Mouse (Mus musculus) C2C12 (cell line): ENCODE data around the gene Atg3. TPM values are rescaled to one million over a fixed set of nuclear protein-coding genes. Genes with fewer than 3 reads are reported as not detected.

Experiments used
- H3K27me3 ChIP-seq: one replicate; pipeline ENCODE4 v1.6.1; 2011; ENCODE audit not compliant: control insufficient read depth, insufficient read depth, insufficient read length
- H3K36me3 ChIP-seq: one replicate; pipeline ENCODE4 v1.6.1; 2011; ENCODE audit not compliant: control insufficient read depth, insufficient read depth
- H3K4me3 ChIP-seq: one replicate; pipeline ENCODE4 v1.5.1; 2011; ENCODE audit warnings: mild to moderate bottlenecking, control low read depth; ENCODE audit not compliant: poor library complexity, insufficient read depth, severe bottlenecking
- H3K79me2 ChIP-seq: one replicate; pipeline ENCODE4 v1.6.1; 2011; ENCODE audit not compliant: control insufficient read depth, insufficient read depth
- H3K79me3 ChIP-seq: one replicate; pipeline ENCODE4 v1.6.1; 2011; ENCODE audit warnings: low read depth, control low read depth
- H3ac ChIP-seq: one replicate; pipeline ENCODE3; 2011; ENCODE audit warnings: low read depth; ENCODE audit not compliant: control insufficient read depth, insufficient read length
- CEBPB ChIP-seq: IDR thresholded peaks from one replicate; pipeline ENCODE4 v1.6.1; 2011; ENCODE audit warnings: low read depth, mild to moderate bottlenecking, control low read depth, moderate library complexity
- CTCF ChIP-seq: IDR thresholded peaks from one replicate; pipeline ENCODE4 v1.5.1; 2011; ENCODE audit not compliant: control insufficient read depth, insufficient read depth, insufficient read length
- FOSL1 ChIP-seq: IDR thresholded peaks from one replicate; pipeline ENCODE4 v1.8.0; 2011; ENCODE audit warnings: mild to moderate bottlenecking, low read length; ENCODE audit not compliant: poor library complexity, insufficient read depth, severe bottlenecking
- MAX ChIP-seq: IDR thresholded peaks from one replicate; pipeline ENCODE4 v1.6.1; 2011; ENCODE audit warnings: mild to moderate bottlenecking, control low read depth
- MYOD1 ChIP-seq: IDR thresholded peaks from one replicate; pipeline ENCODE4 v1.6.1; 2011; ENCODE audit warnings: low read depth; ENCODE audit not compliant: control insufficient read depth, insufficient read length
- MYOG ChIP-seq: IDR thresholded peaks from one replicate; pipeline ENCODE4 v1.6.1; 2011; ENCODE audit not compliant: control insufficient read depth, insufficient read length; ENCODE audit errors: extremely low read depth
- USF1 ChIP-seq: IDR thresholded peaks from one replicate; pipeline ENCODE4 v1.6.1; 2011; ENCODE audit warnings: low read depth, mild to moderate bottlenecking, control low read depth, moderate library complexity
- polyA plus RNA-seq: library from polyadenylated mRNA; unstranded; fragments of >200 nt; fragmentation: generic; extraction: Trizol; gene quantifications from one replicate; pipeline ENCODE4 v1.2.1, GENCODE M21; 2012; ENCODE audit warnings: missing spikeins

Atg3 gene
- polyA plus RNA-seq, 1 experiment: 14.1 TPM

DNA sequence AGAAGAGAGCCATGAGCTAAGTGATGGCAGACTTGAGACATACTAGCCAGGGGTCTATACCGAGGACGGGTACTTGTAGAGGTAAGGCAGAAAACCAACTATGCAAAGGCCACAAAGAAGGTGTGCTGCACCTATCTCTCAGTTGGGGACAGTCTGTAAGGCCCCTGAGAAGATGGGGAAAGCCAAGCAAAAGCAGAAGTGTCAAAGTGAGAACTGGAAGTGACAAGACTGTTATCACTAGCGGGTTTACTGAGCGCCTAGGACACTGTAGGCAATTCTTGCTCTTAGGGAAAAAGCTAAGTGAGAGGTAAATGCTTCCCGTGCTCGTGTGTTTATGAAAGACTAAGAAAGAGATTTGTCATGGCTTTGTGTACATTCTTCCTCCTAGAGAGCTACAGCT lies 13.5 kb upstream of the Atg3 start:
- Histone ChIP-seq H3K79me2 (no peaks in the 10 kb centered on the region), H3K79me3 (no peaks in the 10 kb centered on the region), H3ac (no peak overlapping the region), H3K36me3 (peaks cover 27% of the 10 kb centered on the region), H3K27me3 (no peaks in the 10 kb centered on the region), H3K4me3 (no peak overlapping the region)
- TF ChIP-seq CEBPB: no peak
- no peak for TF ChIP-seq CTCF
- no peak for TF ChIP-seq USF1
- TF ChIP-seq MYOD1: no peak
- no peak for TF ChIP-seq MAX
- no peak for TF ChIP-seq MYOG
- no peak for TF ChIP-seq FOSL1

DNA sequence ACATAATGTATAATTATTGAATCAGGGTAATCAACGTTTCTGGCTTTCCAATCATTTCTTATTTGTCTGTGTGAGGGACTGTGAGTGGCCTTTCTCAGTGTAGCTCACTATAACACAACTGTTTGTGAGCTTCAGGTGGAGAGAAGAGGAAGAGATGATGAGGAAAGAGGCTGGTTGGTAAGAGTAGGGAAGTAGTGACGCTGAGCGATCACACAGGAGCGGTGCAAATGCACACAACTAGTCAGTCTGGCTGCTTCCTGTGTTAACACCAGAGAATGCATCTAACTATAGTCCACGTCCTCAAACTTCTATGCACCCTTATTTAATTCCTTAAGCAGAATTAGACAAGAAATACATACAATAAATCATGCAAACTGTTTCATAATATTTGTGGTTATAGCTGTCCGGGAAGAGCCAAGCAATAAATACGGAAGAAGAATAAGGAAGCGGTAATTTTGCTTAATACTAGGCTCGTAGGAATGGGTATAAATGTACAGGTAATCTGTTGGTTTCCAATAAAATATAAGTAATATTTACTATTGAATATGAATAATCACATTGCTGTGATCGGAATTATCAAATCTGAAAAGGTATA lies 10.0 kb upstream of the Atg3 start:
- Histone ChIP-seq H3K27me3 (no peaks in the 10 kb centered on the region), H3K36me3 (peaks cover 26% of the 10 kb centered on the region), H3K79me3 (no peaks in the 10 kb centered on the region), H3K4me3 (no peak overlapping the region), H3ac (no peak overlapping the region), H3K79me2 (no peaks in the 10 kb centered on the region)
- no peak for TF ChIP-seq MAX
- no peak for TF ChIP-seq CTCF
- TF ChIP-seq CEBPB: no peak
- no peak for TF ChIP-seq MYOG
- TF ChIP-seq FOSL1: no peak
- no peak for TF ChIP-seq USF1
- TF ChIP-seq MYOD1: no peak

DNA sequence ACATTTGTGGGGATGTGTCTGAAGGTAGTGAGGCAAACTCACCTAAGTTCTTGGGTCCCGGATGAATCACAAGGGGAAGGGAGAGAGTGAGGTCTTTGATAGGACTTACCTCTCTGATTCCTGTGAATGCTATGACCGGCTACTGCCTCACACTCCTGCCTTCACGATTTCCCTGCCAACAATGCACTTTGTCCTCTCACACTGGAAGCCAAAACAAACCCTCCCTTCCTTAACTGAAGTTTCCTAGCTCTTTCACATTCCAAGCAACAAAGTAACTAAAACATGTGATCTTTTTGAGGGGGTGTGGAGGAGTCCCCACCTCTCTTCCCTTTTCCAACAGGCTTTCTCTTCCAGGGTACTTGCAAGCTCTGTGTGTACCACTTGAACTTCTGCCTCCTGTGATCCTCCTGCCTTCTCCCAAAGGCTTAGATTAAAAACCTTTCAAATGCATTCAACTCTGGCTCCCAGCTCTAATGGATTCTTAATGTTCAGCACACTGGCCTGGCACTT lies 3.8 kb upstream of the Atg3 start:
- H3K4me3 ChIP-seq: no peak overlapping the region
- H3K27me3 ChIP-seq: no peaks in the 10 kb centered on the region
- H3ac ChIP-seq: no peak overlapping the region
- TF ChIP-seq CEBPB (no peak), CTCF (no peak), MYOG (no peak), MAX (no peak), FOSL1 (no peak), MYOD1 (no peak), USF1 (no peak)
- peaks cover 10% of the 10 kb centered on the region for H3K79me3 ChIP-seq
- H3K36me3 ChIP-seq: peaks cover 10% of the 10 kb centered on the region
- H3K79me2 ChIP-seq: peaks cover 19% of the 10 kb centered on the region

DNA sequence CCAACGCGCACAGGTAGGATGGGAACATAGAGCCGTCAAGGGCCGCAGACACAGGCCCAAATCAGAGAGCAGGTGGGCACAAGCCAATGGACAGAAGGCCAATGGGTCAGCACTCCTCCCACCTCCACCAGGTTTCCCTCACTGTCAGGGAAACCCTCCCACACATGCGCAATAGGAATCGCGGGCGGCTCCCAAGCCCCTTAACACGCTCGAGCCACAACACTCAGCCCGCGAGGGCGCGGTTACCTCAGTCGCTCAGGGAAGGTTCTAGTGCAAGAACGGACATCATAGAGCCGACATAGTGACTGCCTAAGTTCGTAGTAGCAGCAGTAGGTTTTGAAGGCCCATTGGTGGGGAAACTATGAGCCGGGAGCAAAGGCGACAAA lies 456 bp upstream of the Atg3 start:
- peaks cover 18% of the 10 kb centered on the region for H3K36me3 ChIP-seq
- peak overlapping the region; percentile 71 for H3ac ChIP-seq
- no peak for TF ChIP-seq USF1
- TF ChIP-seq MYOD1: no peak
- no peak for TF ChIP-seq CEBPB
- no peak for TF ChIP-seq MYOG
- TF ChIP-seq FOSL1: no peak
- TF ChIP-seq MAX: no peak
- no peak for TF ChIP-seq CTCF
- H3K4me3 ChIP-seq: peak overlapping the region; percentile 96
- H3K27me3 ChIP-seq: no peaks in the 10 kb centered on the region
- peaks cover 20% of the 10 kb centered on the region for H3K79me3 ChIP-seq
- H3K79me2 ChIP-seq: peaks cover 43% of the 10 kb centered on the region

DNA sequence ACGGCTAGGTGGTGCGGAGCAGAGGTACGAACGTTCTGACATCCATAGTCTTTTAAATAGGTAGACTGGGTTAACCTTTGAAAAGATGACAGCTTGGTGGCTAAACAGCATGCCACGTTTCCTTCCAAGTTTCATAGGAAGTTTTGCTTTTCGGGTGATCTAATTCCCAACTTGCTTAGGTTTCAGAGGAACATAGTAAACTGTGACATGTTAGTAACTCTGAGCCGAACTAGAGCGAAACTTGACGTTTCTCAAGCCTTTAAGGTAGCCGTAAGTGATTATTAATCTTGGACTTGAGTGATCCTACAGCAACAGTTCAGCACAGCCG lies 768 bp downstream of the Atg3 start:
- TF ChIP-seq MYOD1: no peak
- no peak for TF ChIP-seq MAX
- no peak for TF ChIP-seq FOSL1
- Histone ChIP-seq H3ac (peak overlapping the region; percentile 93), H3K27me3 (no peaks in the 10 kb centered on the region), H3K4me3 (peak overlapping the region; percentile 96), H3K36me3 (peaks cover 26% of the 10 kb centered on the region), H3K79me2 (peaks cover 43% of the 10 kb centered on the region), H3K79me3 (peaks cover 20% of the 10 kb centered on the region)

DNA sequence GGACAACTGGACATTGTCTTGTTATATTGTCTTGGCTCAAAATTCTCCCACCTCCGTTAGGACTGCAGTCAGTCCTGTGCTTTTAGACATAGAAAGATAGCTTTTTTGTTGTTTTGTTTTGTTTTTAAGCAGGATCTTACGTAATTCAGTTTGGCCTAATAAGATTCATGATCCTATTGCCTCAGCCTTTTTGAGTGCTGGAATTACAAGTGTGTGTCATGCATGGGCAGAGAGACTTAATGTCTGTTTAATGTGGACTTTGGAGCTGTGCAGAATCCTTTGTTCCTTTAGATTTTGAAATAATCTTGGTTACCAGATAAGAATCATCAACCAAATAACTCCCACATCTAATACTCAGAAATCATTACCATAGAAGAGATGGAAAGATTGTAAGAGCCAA lies 20.0 kb downstream of the Atg3 start:
- no peaks in the 10 kb centered on the region for H3K79me3 ChIP-seq
- H3K4me3 ChIP-seq: no peak overlapping the region
- H3ac ChIP-seq: no peak overlapping the region
- H3K27me3 ChIP-seq: no peaks in the 10 kb centered on the region
- H3K79me2 ChIP-seq: no peaks in the 10 kb centered on the region
- peaks cover 55% of the 10 kb centered on the region for H3K36me3 ChIP-seq
- TF ChIP-seq USF1: no peak
- TF ChIP-seq CTCF: no peak
- no peak for TF ChIP-seq MYOD1
- TF ChIP-seq MYOG: no peak
- TF ChIP-seq CEBPB: no peak
- no peak for TF ChIP-seq MAX
- no peak for TF ChIP-seq FOSL1
